Mouse (Mus musculus) liver, adult 10 weeks (tissue): ENCODE data around the gene Ccl5. TPM values are rescaled to one million over a fixed set of nuclear protein-coding genes. Genes with fewer than 3 reads are reported as not detected.

ENCODE experiments used
- polyA plus RNA-seq: library from polyadenylated mRNA; stranded (reverse); fragments of 350-450 nt; fragmentation: Illumina TruSeq; extraction: RNeasy Lipid Tissue Mini Kit (QIAGEN cat#74804); gene quantifications from one replicate; pipeline ENCODE4 v1.2.3, GENCODE M21; 2014; ENCODE audit warnings: low read depth, low replicate concordance

The Ccl5 gene
- polyA plus RNA-seq: 2.0 TPM

GRCm38 (mm10) chr11:83530360-83530759 lies at the start of gene Ccl5:
Gene Ccl5, minus strand, starts transcription at chr11:83530518.

GRCm38 (mm10) chr11:83578186-83578760 lies 48.0 kb upstream of the Ccl5 start, which contains the start of gene Ccl9:
Gene Ccl9, minus strand, starts transcription at chr11:83578636.

GRCm38 (mm10) chr11:83522075-83522474 lies 8.2 kb downstream of the Ccl5 start, which contains the start of gene Heatr9:
Gene Heatr9, minus strand, starts transcription at chr11:83522175.

Other genes with a start within 250 kb of the Ccl5 start
- gene Slfn14, start 243.8 kb downstream of the Ccl5 start, polyA plus RNA-seq: not detected
- gene Ap2b1, start 231.5 kb downstream of the Ccl5 start, polyA plus RNA-seq: 14.0 TPM
- gene Pex12, start 227.9 kb downstream of the Ccl5 start, polyA plus RNA-seq: 25.0 TPM
- not detected for gene Rasl10b, start 121.4 kb downstream of the Ccl5 start, polyA plus RNA-seq
- not detected for gene Gas2l2, start 101.1 kb downstream of the Ccl5 start, polyA plus RNA-seq
- not detected for gene 1700020L24Rik, start 92.8 kb downstream of the Ccl5 start, polyA plus RNA-seq
- not detected for gene Mmp28, start 67.4 kb downstream of the Ccl5 start, polyA plus RNA-seq
- gene Taf15, start 57.4 kb downstream of the Ccl5 start, polyA plus RNA-seq: 112 TPM
- gene Heatr9, start 8.3 kb downstream of the Ccl5 start, polyA plus RNA-seq: not detected
- 188 TPM for gene Ccl9, start 48.1 kb upstream of the Ccl5 start, polyA plus RNA-seq
- 19.0 TPM for gene Ccl6, start 62.6 kb upstream of the Ccl5 start, polyA plus RNA-seq
- gene Rpl9-ps1, start 115.1 kb upstream of the Ccl5 start, polyA plus RNA-seq: not detected
- 0.58 TPM for gene Ccl3, start 118.8 kb upstream of the Ccl5 start, polyA plus RNA-seq
- not detected for gene Ccl4, start 132.1 kb upstream of the Ccl5 start, polyA plus RNA-seq
- 88.0 TPM for gene Wfdc17, start 173.5 kb upstream of the Ccl5 start, polyA plus RNA-seq
- gene Wfdc18, start 178.5 kb upstream of the Ccl5 start, polyA plus RNA-seq: not detected
- gene Wfdc21, start 216.4 kb upstream of the Ccl5 start, polyA plus RNA-seq: 1,776 TPM
- gene Heatr6, start 223.2 kb upstream of the Ccl5 start, polyA plus RNA-seq: 2.7 TPM